Comparison of ENCODE assay signal across 22 mouse cellular contexts in genomic region chr4:99658881-99659280, GRCm38 (mm10). TPM values are rescaled to one million over a fixed set of nuclear protein-coding genes. Genes with fewer than 3 reads are reported as not detected.
DNase-seq lines count a peak whose midpoint lies in the region; ATAC-seq and TF ChIP-seq lines count a peak whose summit lies in the region.
"Had no signal": no experiment of that assay in that cellular context is flagged by ENCODE, and none has a peak within 500 bp of the region (broad histone marks: within the 10 kb centered on the region; RNA-seq: fewer than 3 reads in every experiment).

No protein-coding gene starts in this region.

- H3K9ac ChIP-seq in hindbrain, embryonic 11.5 days (ENCODE audit: low read depth, low read length) = no peak overlapping the region
- H3K9ac ChIP-seq in hindbrain, postnatal 0 days (replicated peaks; ENCODE audit: low read length) = no peak overlapping the region
- no peak overlapping the region for H3K9ac ChIP-seq in midbrain, embryonic 11.5 days (ENCODE audit: low read length)
- no peak overlapping the region for H3K9ac ChIP-seq in midbrain, embryonic 13.5 days (replicated peaks)
- H3K9ac ChIP-seq in kidney, embryonic 14.5 days (ENCODE audit: low read depth, low read length) = no peak overlapping the region
- H3K9ac ChIP-seq: heart, embryonic 12.5 days; liver, embryonic 14.5 days had no signal

- peaks cover 78% of the 10 kb centered on the region for H3K27me3 ChIP-seq in hindbrain, embryonic 11.5 days (ENCODE audit: control insufficient read depth, insufficient read depth, low read length)
- peaks cover 75% of the 10 kb centered on the region for H3K27me3 ChIP-seq in hindbrain, postnatal 0 days (ENCODE audit: insufficient read depth, low read length)
- H3K27me3 ChIP-seq in midbrain, embryonic 11.5 days (ENCODE audit: control insufficient read depth, insufficient read depth, low read length) = peaks cover 92% of the 10 kb centered on the region
- peaks cover 92% of the 10 kb centered on the region for H3K27me3 ChIP-seq in midbrain, embryonic 13.5 days
- peaks cover 87% of the 10 kb centered on the region for H3K27me3 ChIP-seq in kidney, embryonic 14.5 days (ENCODE audit: control insufficient read depth, insufficient read depth, low read length)

- peaks cover 13% of the 10 kb centered on the region for H3K4me1 ChIP-seq in hindbrain, embryonic 11.5 days (replicated peaks; ENCODE audit: control insufficient read depth, insufficient read depth, low read length)
- no peaks in the 10 kb centered on the region for H3K4me1 ChIP-seq in hindbrain, postnatal 0 days (ENCODE audit: insufficient read depth, low read length)
- H3K4me1 ChIP-seq in midbrain, embryonic 11.5 days (ENCODE audit: control insufficient read depth, insufficient read depth, low read length) = peaks cover 9% of the 10 kb centered on the region
- H3K4me1 ChIP-seq in midbrain, embryonic 13.5 days (replicated peaks) = peaks cover 32% of the 10 kb centered on the region
- H3K4me1 ChIP-seq in kidney, embryonic 14.5 days (ENCODE audit: control insufficient read depth, insufficient read depth, low read length) = peaks cover 10% of the 10 kb centered on the region; the same call in 1 of the 2 replicates

- H3K27ac ChIP-seq in hindbrain, embryonic 11.5 days (ENCODE audit: low read depth, low read length) = no peak overlapping the region
- H3K27ac ChIP-seq in hindbrain, postnatal 0 days = no peak overlapping the region
- no peak overlapping the region for H3K27ac ChIP-seq in midbrain, embryonic 11.5 days (ENCODE audit: low read depth, low read length)
- no peak overlapping the region for H3K27ac ChIP-seq in midbrain, embryonic 13.5 days
- H3K27ac ChIP-seq in kidney, embryonic 14.5 days (ENCODE audit: low read depth, low read length) = no peak overlapping the region
- H3K27ac ChIP-seq: forebrain, embryonic 10.5 days; gastrocnemius, adult 2 months; liver, embryonic 14.5 days had no signal

- DNase-seq in hindbrain, embryonic 11.5 days (ENCODE audit: low spot score) = peak; percentile 44
- DNase-seq in hindbrain, postnatal 0 days (ENCODE audit: low spot score) = no peak
- peak; percentile 93 for DNase-seq in midbrain, embryonic 11.5 days (ENCODE audit: low spot score, missing footprints)
- DNase-seq in embryo, embryonic 11 days = peak; percentile 31
- peak; percentile 43 for DNase-seq in retina, embryonic 14.5 days (ENCODE audit: low spot score)
- DNase-seq: B cell, adult 2 months; cerebellum, adult 9-10 months; gastrocnemius, adult 2 months; right cerebral cortex, postnatal 25 days; thymus, adult 2 months had no signal

- no peaks in the 10 kb centered on the region for H3K9me3 ChIP-seq in hindbrain, embryonic 11.5 days (ENCODE audit: control insufficient read depth, low read length)
- no peaks in the 10 kb centered on the region for H3K9me3 ChIP-seq in hindbrain, postnatal 0 days (ENCODE audit: low read length)
- H3K9me3 ChIP-seq in midbrain, embryonic 11.5 days (ENCODE audit: control insufficient read depth, low read length) = no peaks in the 10 kb centered on the region
- no peaks in the 10 kb centered on the region for H3K9me3 ChIP-seq in midbrain, embryonic 13.5 days
- H3K9me3 ChIP-seq in kidney, embryonic 14.5 days (ENCODE audit: control insufficient read depth, low read length) = no peaks in the 10 kb centered on the region
- H3K9me3 ChIP-seq: forebrain, embryonic 10.5 days; heart, embryonic 12.5 days had no signal

- no peak for TF ChIP-seq CTCF in hindbrain, postnatal 0 days (IDR thresholded peaks at IDR 0.05; ENCODE audit: low read depth)

- H3K36me3 ChIP-seq in hindbrain, embryonic 11.5 days (ENCODE audit: control insufficient read depth, insufficient read depth, low read length) = no peaks in the 10 kb centered on the region
- no peaks in the 10 kb centered on the region for H3K36me3 ChIP-seq in hindbrain, postnatal 0 days (ENCODE audit: insufficient read depth, low read length)
- H3K36me3 ChIP-seq in midbrain, embryonic 11.5 days (ENCODE audit: control insufficient read depth, insufficient read depth, low read length) = no peaks in the 10 kb centered on the region
- no peaks in the 10 kb centered on the region for H3K36me3 ChIP-seq in midbrain, embryonic 13.5 days
- no peaks in the 10 kb centered on the region for H3K36me3 ChIP-seq in kidney, embryonic 14.5 days (ENCODE audit: control insufficient read depth, insufficient read depth, low read length)
- H3K36me3 ChIP-seq: forebrain, embryonic 10.5 days; heart, embryonic 12.5 days had no signal

- no peak overlapping the region for H3K4me2 ChIP-seq in hindbrain, embryonic 11.5 days (replicated peaks; ENCODE audit: low read depth, low read length)
- H3K4me2 ChIP-seq in hindbrain, postnatal 0 days (ENCODE audit: low read depth, low read length) = no peak overlapping the region
- H3K4me2 ChIP-seq in midbrain, embryonic 11.5 days = no peak overlapping the region
- no peak overlapping the region for H3K4me2 ChIP-seq in midbrain, embryonic 13.5 days (replicated peaks)
- H3K4me2 ChIP-seq in kidney, embryonic 14.5 days (replicated peaks; ENCODE audit: low read depth, low read length) = no peak overlapping the region
- H3K4me2 ChIP-seq: heart, embryonic 12.5 days had no signal

- no peak overlapping the region for H3K4me3 ChIP-seq in hindbrain, embryonic 11.5 days (ENCODE audit: low read depth, low read length)
- H3K4me3 ChIP-seq in hindbrain, postnatal 0 days (ENCODE audit: low read length) = no peak overlapping the region
- no peak overlapping the region for H3K4me3 ChIP-seq in midbrain, embryonic 11.5 days (ENCODE audit: low read depth, low read length)
- H3K4me3 ChIP-seq in midbrain, embryonic 13.5 days (replicated peaks) = no peak overlapping the region
- no peak overlapping the region for H3K4me3 ChIP-seq in kidney, embryonic 14.5 days (ENCODE audit: low read length)
- H3K4me3 ChIP-seq: forebrain, embryonic 10.5 days; heart, embryonic 12.5 days had no signal

- no peak for ATAC-seq in hindbrain, embryonic 11.5 days (ENCODE audit: low FRiP score)
- no peak for ATAC-seq in hindbrain, postnatal 0 days
- no peak for ATAC-seq in midbrain, embryonic 11.5 days (ENCODE audit: low FRiP score)
- ATAC-seq in midbrain, embryonic 13.5 days = no peak
- ATAC-seq in kidney, embryonic 14.5 days (ENCODE audit: low FRiP score, low TSS enrichment) = no peak
- ATAC-seq: lung, postnatal 0 days; midbrain, embryonic 16.5 days had no signal

- 19% methylated on average over 6 of the region's 6 CpGs for WGBS in hindbrain, embryonic 11.5 days
- 20% methylated on average over 6 of the region's 6 CpGs for WGBS in hindbrain, postnatal 0 days
- 16% methylated on average over 6 of the region's 6 CpGs for WGBS in midbrain, embryonic 11.5 days
- WGBS in midbrain, embryonic 13.5 days = 19% methylated on average over 6 of the region's 6 CpGs
- WGBS in kidney, embryonic 14.5 days = 16% methylated on average over 6 of the region's 6 CpGs

RNA-seq across cellular contexts. Expression of gene Foxd3, which starts 2.8 kb away (rescaled TPM):
- polyA plus RNA-seq in hindbrain, embryonic 11.5 days (2014; fragmentation: Nextera tagmentation; extraction: Ambion mirVana) = 2.2 and 2.5 TPM in 2 replicates
- total RNA-seq in hindbrain, postnatal 0 days (2014; rRNA removed) = 5.3 and 8.1 TPM in 2 replicates
- polyA plus RNA-seq in hindbrain, postnatal 0 days (2015; fragmentation: Nextera tagmentation; extraction: Ambion mirVana) = 0.92 and 1.1 TPM in 2 replicates
- polyA plus RNA-seq in midbrain, embryonic 11.5 days (2014; fragmentation: Nextera tagmentation; extraction: Ambion mirVana) = 0.05 and 0.11 TPM in 2 replicates
- polyA plus RNA-seq in midbrain, embryonic 13.5 days (2015; fragmentation: Nextera tagmentation; extraction: Ambion mirVana) = 0.08 TPM in 1 of 2 replicates, not detected in the other
- polyA plus RNA-seq in kidney, embryonic 14.5 days (2014; fragmentation: Nextera tagmentation; extraction: Ambion mirVana) = not detected in 2 replicates
- total RNA-seq: common myeloid progenitor, adult 5-6 weeks; granulocyte monocyte progenitor cell, adult 5-6 weeks; layer of hippocampus, postnatal 14 days; left cerebral cortex, postnatal 10 days; megakaryocyte progenitor cell, adult 5-6 weeks had no signal
- polyA plus RNA-seq: heart, embryonic 12.5 days had no signal

RNA-seq across cellular contexts. Expression of gene Alg6, which starts 56.6 kb away (rescaled TPM):
- 13.9 and 18.4 TPM in 2 replicates for polyA plus RNA-seq in hindbrain, embryonic 11.5 days (2014; fragmentation: Nextera tagmentation; extraction: Ambion mirVana)
- 20.7 and 41.8 TPM in 2 replicates for total RNA-seq in hindbrain, postnatal 0 days (2014; rRNA removed)
- 14.8 and 14.9 TPM in 2 replicates for polyA plus RNA-seq in hindbrain, postnatal 0 days (2015; fragmentation: Nextera tagmentation; extraction: Ambion mirVana)
- polyA plus RNA-seq in midbrain, embryonic 11.5 days (2014; fragmentation: Nextera tagmentation; extraction: Ambion mirVana) = 16.6 and 19.9 TPM in 2 replicates
- polyA plus RNA-seq in midbrain, embryonic 13.5 days (2015; fragmentation: Nextera tagmentation; extraction: Ambion mirVana) = 10.2 and 10.4 TPM in 2 replicates
- 27.2 and 34.1 TPM in 2 replicates for polyA plus RNA-seq in kidney, embryonic 14.5 days (2014; fragmentation: Nextera tagmentation; extraction: Ambion mirVana)
